Mouse (Mus musculus) kidney, postnatal 0 days (tissue): ENCODE measurements around the gene Dnajc2. TPM values are rescaled to one million over a fixed set of nuclear protein-coding genes. Genes with fewer than 3 reads are reported as not detected.
A peak's percentile ranks its signal among the peaks of the same experiment; 100 is the strongest.

Experiments used
- ATAC-seq: fragments of 200-750 bp; cut with Nextera tagmentation; replicated peaks from 2 replicates; pipeline ENCODE4 v1.8.0; 2017; ENCODE audit warnings: low read depth, moderate number of reproducible peaks, moderate TSS enrichment, moderate library complexity; ENCODE audit not compliant: low FRiP score
- DNase-seq: peaks from one replicate; pipeline ENCODE4 v3.0.0-alpha.2; 2016; ENCODE audit warnings: low spot score
- H3K27ac ChIP-seq: fragments of 300-500 bp; sonication (generic); 2 replicates; pipeline ENCODE4 v1.5.1; 2014; ENCODE audit warnings: mild to moderate bottlenecking
- H3K27me3 ChIP-seq: fragments of 300-500 bp; sonication (generic); 2 replicates; pipeline ENCODE4 v1.6.1; 2014; ENCODE audit warnings: low read length, mixed read lengths; ENCODE audit not compliant: insufficient read depth
- H3K36me3 ChIP-seq: fragments of 300-500 bp; sonication (generic); 2 replicates; pipeline ENCODE4 v1.6.1; 2014; ENCODE audit warnings: low read length, mixed read lengths; ENCODE audit not compliant: insufficient read depth
- H3K4me1 ChIP-seq: fragments of 300-500 bp; sonication (generic); replicated peaks from 2 replicates; pipeline ENCODE4 v1.6.1; 2014; ENCODE audit warnings: antibody characterized with exemption, low read length, mixed read lengths; ENCODE audit not compliant: insufficient read depth
- H3K4me2 ChIP-seq: fragments of 300-500 bp; sonication (generic); 2 replicates; pipeline ENCODE4 v1.6.1; 2014; ENCODE audit warnings: mild to moderate bottlenecking, low read length, moderate library complexity, mixed read lengths
- H3K4me3 ChIP-seq: fragments of 300-500 bp; sonication (generic); replicated peaks from 2 replicates; pipeline ENCODE4 v1.5.1; 2014; ENCODE audit warnings: low read depth, low read length
- H3K9ac ChIP-seq: fragments of 300-500 bp; sonication (generic); 2 replicates; pipeline ENCODE4 v1.6.1; 2014; ENCODE audit warnings: low read depth, low read length
- H3K9me3 ChIP-seq: fragments of 300-500 bp; sonication (generic); replicated peaks from 2 replicates; pipeline ENCODE4 v1.6.1; 2016; ENCODE audit warnings: low read length, inconsistent platforms, mixed read lengths
- CTCF ChIP-seq: IDR thresholded peaks from 2 replicates; pipeline ENCODE4 v1.5.1; 2016; ENCODE audit warnings: antibody characterized with exemption, low read depth, mild to moderate bottlenecking, moderate library complexity
- WGBS: fragments of 180-500 bp; shearing (Covaris S2); extraction: QIAGEN DNeasy Blood & Tissue Kit; methylation state at CpG from one replicate; pipeline ENCODE4 v1.1.7; 2014; 5-methylcytosine and 5-hydroxymethylcytosine counted together
- polyA plus RNA-seq: library from polyadenylated mRNA; unstranded; fragments of >200 nt; fragmentation: Nextera tagmentation; extraction: Ambion mirVana; gene quantifications from 2 replicates; pipeline ENCODE4 v1.2.1, GENCODE M21; 2015

Gene Dnajc2
- polyA plus RNA-seq, 1 experiment from 2014 or later: 77.8 TPM

DNA sequence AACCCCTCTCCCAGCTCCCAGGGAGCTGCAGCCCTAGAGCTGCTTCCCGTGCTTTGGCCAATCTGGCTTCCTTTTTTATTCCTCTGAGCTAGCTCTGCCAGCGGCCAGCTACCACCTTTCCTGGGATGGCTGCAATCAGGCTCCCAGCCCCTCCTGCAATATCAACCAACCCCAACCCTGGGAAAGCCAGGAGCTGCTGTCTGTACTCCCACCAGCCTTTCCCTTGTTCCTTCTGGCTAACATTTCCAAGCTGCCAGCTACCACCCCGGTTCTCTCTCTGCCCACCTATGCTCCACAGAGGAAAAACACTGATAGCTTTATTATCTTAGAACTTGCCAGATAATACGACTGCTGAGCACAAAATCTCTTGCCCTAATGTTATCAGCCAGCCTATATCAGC lies 19.8 kb upstream of the Dnajc2 start:
- DNase-seq (no peak), ATAC-seq (no peak)
- peaks cover 32% of the 10 kb centered on the region for H3K36me3 ChIP-seq
- H3K9me3 ChIP-seq: no peaks in the 10 kb centered on the region
- H3K27ac ChIP-seq: no peak overlapping the region
- no peak overlapping the region for H3K4me2 ChIP-seq
- WGBS: 76% methylated on average over 4 of the region's 4 CpGs
- no peak overlapping the region for H3K4me3 ChIP-seq
- H3K4me1 ChIP-seq: no peaks in the 10 kb centered on the region
- H3K9ac ChIP-seq: no peak overlapping the region
- H3K27me3 ChIP-seq: no peaks in the 10 kb centered on the region
- TF ChIP-seq CTCF: no peak

DNA sequence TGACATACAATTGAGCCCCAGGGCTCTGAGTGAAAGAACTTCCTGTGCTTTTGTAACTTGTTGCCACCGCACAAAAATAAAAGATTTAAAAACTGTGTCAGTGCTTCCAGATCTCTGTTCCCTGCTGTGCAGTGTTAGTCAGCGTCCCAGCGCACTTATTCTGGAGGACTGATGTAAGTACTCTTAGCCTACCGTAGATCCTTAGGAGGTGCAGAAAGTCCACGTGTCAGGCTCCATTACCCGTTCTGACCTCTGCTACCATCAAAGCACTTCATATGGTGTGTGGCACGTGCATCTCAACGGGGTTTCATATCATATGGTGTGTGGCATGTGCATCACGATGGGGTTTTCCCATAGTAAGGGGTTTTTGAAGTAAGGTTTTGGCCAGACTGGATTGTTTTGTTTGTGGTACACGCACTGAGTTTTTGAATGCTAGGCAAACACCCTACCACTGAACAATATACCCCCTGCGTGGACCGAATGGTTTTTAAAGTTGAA lies 18.7 kb upstream of the Dnajc2 start:
- Histone ChIP-seq H3K9me3 (no peaks in the 10 kb centered on the region), H3K4me3 (no peak overlapping the region), H3K27me3 (no peaks in the 10 kb centered on the region), H3K9ac (no peak overlapping the region), H3K4me1 (no peaks in the 10 kb centered on the region), H3K36me3 (peaks cover 39% of the 10 kb centered on the region), H3K27ac (no peak overlapping the region), H3K4me2 (no peak overlapping the region)
- no peak for ATAC-seq
- DNase-seq: no peak
- no peak for TF ChIP-seq CTCF
- 91% methylated on average over 12 of the region's 12 CpGs for WGBS

DNA sequence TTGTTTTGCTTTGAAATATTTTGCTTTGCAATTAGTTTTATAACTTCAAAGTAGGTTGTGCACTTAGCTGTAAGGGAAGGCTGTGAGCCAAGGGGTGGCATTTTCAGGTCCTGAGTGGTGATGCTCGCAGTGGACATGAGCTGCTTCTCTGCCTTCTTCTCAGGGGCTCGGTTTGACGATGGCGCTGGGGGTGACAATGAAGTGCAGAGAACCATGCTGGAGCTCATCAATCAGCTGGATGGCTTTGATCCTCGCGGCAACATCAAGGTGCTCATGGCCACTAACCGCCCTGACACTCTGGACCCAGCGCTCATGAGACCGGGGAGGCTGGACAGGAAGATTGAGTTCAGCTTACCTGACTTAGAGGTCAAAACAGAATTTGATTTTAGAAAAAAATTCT lies 17.9 kb upstream of the Dnajc2 start:
- Histone ChIP-seq H3K36me3 (peaks cover 39% of the 10 kb centered on the region), H3K4me3 (no peak overlapping the region), H3K27ac (no peak overlapping the region), H3K27me3 (no peaks in the 10 kb centered on the region), H3K4me2 (no peak overlapping the region), H3K9ac (no peak overlapping the region), H3K9me3 (no peaks in the 10 kb centered on the region), H3K4me1 (no peaks in the 10 kb centered on the region)
- 77% methylated on average over 9 of the region's 9 CpGs for WGBS
- no peak for TF ChIP-seq CTCF
- ATAC-seq (no peak), DNase-seq (no peak)

DNA sequence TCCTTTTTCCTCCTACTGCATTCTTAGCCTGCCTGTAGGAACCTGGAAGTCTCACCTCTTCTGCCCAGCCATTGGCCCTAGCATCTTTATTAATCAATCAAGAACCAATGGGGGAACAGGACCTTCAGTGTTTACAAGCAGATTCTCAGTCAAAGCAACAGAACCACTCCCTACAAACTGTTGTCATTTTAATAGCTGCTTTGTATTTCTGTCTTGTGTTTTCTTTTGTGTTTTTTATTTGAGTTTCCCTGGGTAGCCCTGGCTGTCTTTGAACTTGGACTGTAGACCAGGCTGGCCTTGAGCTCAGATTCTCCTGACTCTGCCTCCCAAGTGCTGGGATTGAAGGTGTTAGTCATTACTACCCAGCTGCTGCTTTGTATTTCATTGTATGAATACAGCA lies 7.1 kb upstream of the Dnajc2 start:
- H3K4me3 ChIP-seq: no peak overlapping the region
- peaks cover 5% of the 10 kb centered on the region for H3K36me3 ChIP-seq
- no peak for ATAC-seq
- no peak for DNase-seq
- H3K9ac ChIP-seq: no peak overlapping the region
- no peaks in the 10 kb centered on the region for H3K27me3 ChIP-seq
- H3K4me2 ChIP-seq: no peak overlapping the region
- no peak overlapping the region for H3K27ac ChIP-seq
- no peak for TF ChIP-seq CTCF
- no peaks in the 10 kb centered on the region for H3K9me3 ChIP-seq
- H3K4me1 ChIP-seq: no peaks in the 10 kb centered on the region

DNA sequence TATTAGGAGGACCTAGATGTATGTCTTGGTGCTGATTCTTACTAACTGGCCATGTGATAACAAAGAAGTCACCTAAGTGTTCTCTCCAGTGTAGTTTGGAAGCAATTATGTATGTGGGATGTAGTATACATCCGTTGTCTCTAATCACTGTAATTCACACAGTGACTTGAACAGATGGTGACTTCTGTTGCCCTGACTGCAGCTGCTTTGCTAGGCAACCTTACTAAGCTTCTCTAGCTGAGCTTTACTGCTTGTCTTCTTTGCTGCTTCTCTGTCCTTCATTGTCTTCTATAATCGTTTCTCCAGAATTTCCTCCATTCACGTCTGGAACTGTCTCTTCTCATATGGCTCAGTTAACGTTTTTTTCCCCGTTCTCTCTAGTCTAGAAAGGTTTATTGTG lies 4.0 kb upstream of the Dnajc2 start:
- H3K4me3 ChIP-seq: no peak overlapping the region
- TF ChIP-seq CTCF: no peak
- ATAC-seq: no peak
- H3K27ac ChIP-seq: no peak overlapping the region
- H3K27me3 ChIP-seq: no peaks in the 10 kb centered on the region
- H3K9me3 ChIP-seq: no peaks in the 10 kb centered on the region
- H3K4me1 ChIP-seq: no peaks in the 10 kb centered on the region
- 41% methylated on average over 5 of the region's 5 CpGs for WGBS
- H3K4me2 ChIP-seq: no peak overlapping the region
- no peaks in the 10 kb centered on the region for H3K36me3 ChIP-seq
- no peak for DNase-seq
- no peak overlapping the region for H3K9ac ChIP-seq

DNA sequence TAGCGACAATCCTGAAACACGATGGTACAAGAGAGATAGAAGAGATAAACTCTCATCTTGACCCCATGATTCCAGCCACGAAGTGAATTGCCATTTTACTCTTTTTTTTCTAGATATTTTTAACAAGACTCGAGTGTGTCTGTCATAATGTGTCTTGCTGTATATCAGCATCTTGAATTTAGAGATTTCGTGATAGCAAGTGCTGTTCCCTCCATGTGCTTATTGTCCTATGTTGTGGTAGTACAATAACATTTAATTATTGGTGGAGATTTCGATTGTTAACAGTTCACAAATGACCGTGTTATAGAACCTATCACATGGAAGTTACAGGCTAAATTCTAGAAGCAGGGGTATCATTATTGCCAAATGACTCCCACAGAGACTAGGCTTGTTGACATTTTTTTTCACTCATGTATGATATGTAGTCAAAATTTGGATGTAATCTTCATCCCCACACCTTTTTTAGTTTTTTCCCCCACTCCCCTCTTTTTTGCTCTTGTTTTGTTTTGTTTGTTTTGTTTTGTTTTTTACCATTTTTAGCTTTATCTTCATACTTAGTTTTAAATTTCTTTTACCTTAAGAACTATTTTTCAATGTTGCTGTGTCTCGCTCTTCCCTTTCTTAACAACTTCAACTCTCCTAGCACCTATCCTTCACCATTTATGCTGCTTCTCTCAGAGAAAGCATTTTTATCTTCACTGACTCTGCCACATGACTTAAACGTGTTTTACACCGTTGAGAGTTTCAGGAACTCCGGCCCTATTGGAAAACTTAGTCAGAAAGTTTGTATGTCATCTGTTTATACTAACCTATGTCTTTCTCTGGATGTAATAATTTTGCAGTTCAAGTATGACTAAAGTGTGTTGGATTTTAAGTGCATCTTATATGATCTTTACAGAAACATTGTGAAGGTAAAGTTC lies 2.4 kb upstream of the Dnajc2 start:
- peak overlapping the region; percentile 97 for H3K4me3 ChIP-seq

More for the DNA sequence above, 2.4 kb upstream of the Dnajc2 start:
- DNase-seq (peak; percentile 2), ATAC-seq (no peak)
- 37% methylated on average over 11 of the region's 11 CpGs for WGBS
- Histone ChIP-seq H3K9me3 (no peaks in the 10 kb centered on the region), H3K4me1 (0 out of 2 replicates have a peak, but pooled peaks cover 3% of the 10 kb centered on the region), H3K36me3 (0 out of 2 replicates have a peak, but pooled peaks cover 4% of the 10 kb centered on the region), H3K27ac (peak overlapping the region; percentile 85; the same call in 1 of the 2 replicates), H3K27me3 (no peaks in the 10 kb centered on the region), H3K9ac (peak overlapping the region; percentile 81), H3K4me2 (peak overlapping the region; percentile 71)
- no peak for TF ChIP-seq CTCF
